Mouse (Mus musculus) gastrocnemius, postnatal 25 days (tissue): ENCODE results near the gene Astn1. TPM values are rescaled to one million over a fixed set of nuclear protein-coding genes. Genes with fewer than 3 reads are reported as not detected.

Source experiments
- DNase-seq: peaks from one replicate; pipeline ENCODE4 v3.0.0; 2022
- total RNA-seq, 2 experiments: library from RNA; stranded (reverse); gene quantifications; 1 replicate in 1 of 2; 2 replicates in 1 of 2; pipeline ENCODE4 v1.2.3; 2021

Astn1 gene
- total RNA-seq, 2 experiments from 2014 or later, result 0.21 TPM; not detected in 1

DNA sequence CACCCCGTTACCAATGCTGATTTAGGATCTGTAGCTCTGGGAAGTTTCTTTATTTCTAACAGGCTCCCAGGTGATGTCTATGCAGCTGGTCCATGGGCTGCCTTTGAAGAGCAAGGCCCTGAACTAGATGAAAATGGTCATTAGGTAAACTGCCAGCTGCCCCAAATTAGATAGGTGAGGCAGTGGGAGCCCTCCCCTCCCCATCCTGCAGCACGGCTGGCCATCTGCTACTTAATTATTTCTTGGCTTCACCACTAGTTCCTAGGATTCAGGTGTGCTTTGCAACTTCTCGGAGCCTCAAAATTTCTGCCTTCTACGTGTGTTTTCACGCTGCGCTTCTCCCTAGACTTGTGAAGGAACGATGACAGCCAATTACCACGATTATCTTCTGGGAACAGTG lies 59.4 kb downstream of the Astn1 start:
- no peak for DNase-seq

DNA sequence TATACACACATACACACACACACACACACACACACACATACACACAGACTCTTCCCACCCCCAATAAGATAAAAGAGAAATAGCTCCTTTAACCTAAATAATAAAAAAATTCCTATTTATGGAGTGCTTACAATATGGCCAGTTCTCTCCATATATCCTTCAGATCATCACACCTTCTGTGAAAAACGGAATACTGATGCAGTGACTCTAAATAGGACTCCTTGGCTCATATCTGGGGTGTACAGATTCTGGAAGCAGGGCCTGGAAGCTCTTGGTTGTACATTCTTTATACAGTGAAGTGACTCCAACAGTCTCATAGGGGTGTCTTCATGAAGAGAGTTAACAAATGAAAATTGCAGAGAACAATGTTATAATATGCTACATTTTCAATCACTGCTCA lies 60.7 kb downstream of the Astn1 start:
- DNase-seq, result no peak

DNA sequence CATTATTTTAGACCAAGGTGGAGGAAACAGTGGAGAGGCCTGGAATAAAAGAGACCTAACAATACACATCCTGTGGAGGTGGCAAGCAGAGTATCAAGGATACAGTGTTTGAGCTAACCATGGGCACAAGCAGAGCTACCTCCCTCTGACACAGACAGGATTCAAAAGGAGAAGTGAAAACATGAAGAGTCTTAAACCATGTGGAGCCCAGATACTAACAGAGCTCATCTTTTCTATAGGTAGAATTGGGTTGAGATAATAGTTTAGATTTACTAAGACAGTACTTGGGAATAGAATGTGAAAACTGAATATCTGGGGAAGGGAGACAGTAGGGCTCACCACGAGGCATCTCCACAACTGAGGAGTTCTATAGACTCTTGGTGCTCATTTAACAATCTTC lies 84.0 kb downstream of the Astn1 start:
- DNase-seq, result no peak

DNA sequence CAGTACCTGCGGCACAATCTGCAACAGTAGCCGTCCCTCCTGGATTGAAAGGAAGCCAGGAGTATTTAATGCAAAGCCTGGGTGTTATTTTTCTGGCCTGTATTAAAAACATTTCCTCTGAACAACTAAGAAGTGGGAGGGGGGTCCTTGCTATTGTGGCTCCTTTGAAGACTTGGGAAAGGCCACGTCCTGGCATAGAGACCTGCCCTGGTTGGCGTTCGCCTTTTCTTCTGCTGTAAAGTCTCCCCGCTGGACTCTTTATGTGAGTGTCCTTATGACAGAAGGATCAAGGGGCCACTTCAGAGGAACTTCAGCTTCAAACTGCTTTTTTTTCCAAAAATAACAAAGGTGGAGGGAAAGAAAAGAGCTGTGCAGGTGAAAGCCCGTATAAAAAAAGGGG lies 85.9 kb downstream of the Astn1 start:
- no peak for DNase-seq

DNA sequence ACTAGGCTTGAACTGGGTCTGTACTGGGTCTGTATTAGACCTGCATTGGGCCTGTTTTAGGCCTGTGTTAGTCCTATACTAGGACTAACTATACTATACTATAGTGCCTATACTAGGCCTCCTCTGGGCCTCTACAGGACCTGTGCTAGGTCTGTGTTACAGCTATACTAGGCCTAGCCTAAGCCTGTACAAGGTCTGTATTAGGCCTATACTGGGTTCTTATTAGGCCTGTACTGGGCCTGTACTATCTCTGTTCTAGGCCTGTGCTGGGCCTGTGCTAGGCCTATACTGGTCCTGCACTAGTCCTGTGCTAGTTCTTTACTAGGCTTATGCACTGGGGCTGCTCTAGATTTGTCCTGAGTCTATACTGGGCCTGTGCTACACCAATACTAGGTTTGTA lies 90.6 kb downstream of the Astn1 start:
- no peak for DNase-seq

DNA sequence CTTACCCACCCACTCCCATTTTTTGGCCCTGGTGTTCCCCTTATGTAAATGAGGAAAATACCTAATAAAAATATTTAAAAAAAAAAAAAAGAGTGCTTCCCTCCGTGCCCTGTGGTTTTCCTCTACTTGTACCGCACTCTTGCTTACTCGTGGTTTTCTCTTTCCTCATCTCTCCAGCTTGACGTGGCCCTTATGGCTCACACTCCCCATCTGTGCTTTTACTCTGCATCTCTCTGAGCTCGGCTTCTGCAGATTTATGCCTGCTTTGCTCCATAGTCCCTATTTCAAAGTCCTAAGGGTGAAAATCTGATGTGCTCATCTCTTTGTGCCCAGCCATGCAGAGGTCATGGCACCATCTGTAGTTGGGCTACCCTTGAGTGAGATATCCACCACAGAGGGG lies 91.5 kb downstream of the Astn1 start:
- DNase-seq, result no peak

DNA sequence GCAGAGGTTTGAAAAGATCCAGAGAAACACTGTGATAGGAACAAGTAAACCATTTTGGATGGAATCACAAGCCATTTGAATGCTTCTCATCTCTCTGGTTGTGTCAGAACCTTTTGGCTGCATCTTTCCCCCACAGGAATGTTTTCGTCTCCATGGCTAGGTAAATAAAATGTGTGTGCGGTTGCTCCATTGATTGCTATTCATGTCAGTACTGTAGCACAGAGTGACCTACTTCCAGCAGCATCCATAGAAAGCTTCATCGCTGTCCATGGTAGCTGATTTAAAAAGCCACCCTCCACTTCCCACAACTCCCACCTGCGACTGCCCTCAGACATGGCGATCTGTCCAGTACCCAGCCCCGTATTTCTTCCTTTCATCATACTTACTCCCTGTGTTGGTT lies 101.9 kb downstream of the Astn1 start:
- no peak for DNase-seq

DNA sequence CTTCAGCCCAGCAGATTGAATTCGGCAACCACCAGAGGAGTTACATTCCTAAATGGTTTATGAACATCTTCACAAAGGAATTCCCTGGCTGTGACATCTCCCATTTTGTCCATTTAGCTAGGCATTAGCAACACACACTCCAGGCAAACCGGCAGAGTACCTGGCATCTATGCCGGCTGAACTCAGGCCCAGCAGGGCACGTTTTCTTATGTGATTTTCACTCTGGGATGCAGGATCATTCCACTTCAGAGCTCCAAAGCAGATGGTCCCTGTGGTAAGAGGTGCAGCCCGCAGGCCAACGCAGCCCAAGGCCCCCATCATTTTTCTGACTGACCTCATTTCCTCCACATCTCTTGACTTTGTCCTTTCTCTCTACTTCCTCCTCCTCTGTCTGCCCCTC lies 103.2 kb downstream of the Astn1 start:
- DNase-seq, result no peak

DNA sequence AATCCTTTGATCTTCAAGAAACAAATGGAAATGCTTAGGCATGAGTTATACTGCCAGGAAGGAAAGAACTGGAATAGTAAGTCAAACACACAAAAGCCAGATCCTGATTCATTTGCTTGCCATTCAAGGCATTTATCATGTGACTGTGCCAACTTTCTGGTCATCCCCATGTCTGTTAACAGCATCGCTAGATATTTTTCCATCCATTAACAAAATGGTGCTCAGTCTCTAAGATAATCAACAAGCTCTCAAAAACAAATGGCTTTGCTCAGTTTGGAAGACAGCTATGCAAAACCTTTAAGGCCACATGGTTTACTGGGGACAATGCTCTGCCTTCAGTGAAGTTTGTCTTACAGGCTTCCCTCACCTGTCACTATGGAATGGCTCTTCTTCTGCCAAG lies 115.8 kb downstream of the Astn1 start:
- no peak for DNase-seq

DNA sequence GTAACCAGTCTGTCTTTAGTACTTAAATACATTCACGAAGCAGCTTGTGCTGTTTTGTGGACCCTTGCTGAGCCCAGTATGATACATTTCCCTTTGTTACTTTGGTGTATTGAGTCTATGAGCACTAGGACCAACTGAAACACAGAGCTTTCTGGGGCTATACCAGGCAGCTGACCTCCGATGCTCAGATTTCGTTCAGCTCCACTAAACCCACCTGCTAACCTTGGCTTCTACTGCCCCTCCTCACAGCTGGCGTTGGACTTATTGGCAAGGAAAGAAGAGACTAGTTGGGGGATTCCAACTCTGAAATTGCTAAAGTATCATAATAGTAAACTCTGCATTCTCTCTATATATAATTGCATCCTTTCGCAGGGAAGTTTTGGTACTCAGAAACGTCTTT lies 118.2 kb downstream of the Astn1 start:
- DNase-seq, result no peak

DNA sequence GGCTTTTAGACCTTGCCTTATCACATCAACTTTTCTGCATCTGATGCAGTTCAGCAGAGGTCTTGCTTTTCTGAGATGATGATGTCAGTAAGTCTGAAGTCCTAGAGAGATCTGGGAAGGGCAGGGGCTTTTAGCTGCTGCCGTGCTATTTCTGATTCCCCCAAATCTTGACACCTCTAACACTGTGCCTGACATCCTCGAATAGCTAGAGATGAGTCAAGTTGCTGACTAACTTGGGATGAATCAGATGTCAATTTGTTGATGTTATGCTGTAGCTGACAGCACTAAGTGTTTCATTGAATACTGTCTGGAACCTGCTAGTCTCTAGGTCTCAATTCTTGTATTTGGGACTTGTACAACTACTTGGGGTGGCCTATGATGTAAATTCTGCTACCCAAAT lies 121.7 kb downstream of the Astn1 start:
- no peak for DNase-seq

DNA sequence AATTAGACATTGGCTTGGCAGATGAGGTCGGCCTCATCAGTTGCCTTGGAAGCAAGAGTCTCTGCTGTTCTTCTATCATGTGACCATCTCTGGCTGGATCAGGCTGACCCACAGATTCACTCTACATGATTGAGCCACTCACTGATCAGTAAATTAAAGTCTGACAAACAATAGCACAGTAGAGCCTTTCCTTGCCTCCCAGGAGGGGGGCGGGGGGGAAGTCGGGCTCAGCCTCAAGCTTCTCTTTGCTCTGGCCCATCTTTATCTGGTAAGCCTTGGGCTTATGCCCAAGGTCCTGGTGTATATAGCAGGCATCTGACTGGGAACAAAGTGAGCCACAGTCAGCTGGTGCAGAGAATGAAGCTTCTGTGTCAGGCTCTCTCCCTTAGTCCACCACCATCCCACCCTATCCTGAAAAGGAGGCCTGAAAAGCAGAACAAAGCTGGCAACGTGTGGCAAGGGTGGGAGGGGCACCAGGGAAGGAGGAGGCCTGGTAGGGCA lies 127.5 kb downstream of the Astn1 start:
- DNase-seq, result no peak

DNA sequence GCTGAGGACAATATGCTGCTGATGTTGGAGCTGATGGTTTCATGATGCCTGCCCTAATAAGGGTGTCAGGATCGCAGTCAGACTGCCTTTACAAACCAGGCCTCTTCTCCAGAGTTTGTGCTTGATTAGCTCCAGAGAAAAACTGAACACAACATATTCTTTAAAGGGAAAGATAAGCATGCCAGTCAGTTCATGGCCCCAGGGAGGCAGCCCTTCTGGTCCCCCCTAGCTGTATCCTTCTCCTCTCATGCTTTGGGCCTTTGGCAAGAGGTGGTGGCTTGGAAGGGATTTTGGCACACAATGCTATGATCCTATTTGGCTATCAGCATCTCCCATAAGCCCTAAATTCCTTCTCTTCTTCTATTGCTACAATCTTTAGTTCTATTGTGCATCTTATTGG lies 128.1 kb downstream of the Astn1 start:
- no peak for DNase-seq

DNA sequence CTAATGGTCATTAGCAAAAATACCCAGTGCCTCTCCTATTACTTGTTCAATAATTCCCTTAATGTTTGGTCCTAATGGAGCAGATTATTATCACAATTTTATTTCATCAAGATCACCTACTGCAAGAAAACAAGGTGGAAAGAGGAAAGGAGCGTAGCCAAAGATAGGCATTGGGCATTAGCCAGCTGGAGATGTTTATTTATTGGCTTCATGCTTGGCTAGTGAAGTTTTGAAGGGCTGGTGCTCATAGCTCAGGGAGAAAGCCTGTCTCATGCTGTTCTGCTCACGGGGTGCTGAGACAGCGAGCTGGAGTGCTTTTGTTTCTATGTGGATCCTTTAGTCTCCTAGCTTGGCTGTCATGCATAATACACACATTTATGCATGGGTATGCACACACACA lies 131.2 kb downstream of the Astn1 start:
- no peak for DNase-seq

DNA sequence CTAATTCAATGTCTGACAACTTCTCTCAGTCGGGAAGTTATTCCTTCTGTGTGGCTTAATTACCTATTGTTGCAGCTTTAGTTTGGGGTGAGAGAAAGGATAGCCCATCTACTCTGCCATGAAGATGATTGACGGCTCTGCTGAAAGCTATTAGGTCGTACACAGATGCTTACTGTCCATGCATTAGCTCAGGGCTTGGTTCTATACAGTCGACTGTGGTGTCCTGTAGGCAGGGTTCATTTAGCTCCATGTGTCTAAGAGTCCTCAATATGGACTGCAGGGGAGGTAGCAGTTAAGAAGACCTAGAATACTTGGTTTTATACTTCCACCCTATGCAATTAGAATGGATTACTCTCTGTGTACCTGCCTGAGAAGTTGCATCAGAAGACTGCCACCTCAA lies 138.1 kb downstream of the Astn1 start:
- no peak for DNase-seq

DNA sequence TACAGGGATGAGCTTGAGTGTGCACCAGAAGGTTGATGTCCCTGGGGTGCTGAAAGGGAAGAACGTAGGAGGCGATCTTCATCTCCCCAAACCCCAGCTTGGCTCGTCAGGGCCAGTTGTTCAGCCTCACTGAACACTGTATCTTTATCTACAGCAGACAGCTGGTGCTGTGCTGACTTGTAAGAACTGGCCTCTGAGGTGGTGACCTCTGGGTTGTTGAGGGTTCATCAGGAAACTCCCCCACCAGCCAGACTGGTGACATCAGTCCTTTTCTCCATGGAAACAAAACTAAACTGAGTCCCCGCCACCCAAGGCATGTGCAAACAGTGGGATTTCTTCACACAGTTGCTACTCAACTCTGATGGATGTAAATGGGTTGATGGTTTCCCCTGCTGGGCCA lies 138.9 kb downstream of the Astn1 start:
- no peak for DNase-seq

DNA sequence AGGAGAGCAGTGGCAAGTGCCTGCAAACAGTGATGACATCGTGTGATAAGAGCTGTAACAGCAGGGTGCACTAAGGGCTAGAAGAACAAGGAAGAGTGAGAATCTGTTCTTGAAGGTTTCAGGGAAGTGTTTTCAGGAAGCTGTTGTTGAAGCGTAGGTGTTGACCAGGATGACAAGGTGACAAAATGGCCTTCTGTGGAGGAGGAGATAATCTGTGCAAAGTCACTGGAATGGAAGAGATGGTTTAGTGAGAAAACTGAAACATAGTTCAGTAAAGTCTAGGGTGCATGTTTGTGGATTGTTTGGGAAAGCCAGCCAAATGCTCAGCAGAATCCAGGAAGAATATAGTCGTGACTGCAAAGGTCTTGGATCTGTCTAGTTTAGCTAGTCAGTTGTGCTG lies 145.5 kb downstream of the Astn1 start:
- DNase-seq, result no peak

DNA sequence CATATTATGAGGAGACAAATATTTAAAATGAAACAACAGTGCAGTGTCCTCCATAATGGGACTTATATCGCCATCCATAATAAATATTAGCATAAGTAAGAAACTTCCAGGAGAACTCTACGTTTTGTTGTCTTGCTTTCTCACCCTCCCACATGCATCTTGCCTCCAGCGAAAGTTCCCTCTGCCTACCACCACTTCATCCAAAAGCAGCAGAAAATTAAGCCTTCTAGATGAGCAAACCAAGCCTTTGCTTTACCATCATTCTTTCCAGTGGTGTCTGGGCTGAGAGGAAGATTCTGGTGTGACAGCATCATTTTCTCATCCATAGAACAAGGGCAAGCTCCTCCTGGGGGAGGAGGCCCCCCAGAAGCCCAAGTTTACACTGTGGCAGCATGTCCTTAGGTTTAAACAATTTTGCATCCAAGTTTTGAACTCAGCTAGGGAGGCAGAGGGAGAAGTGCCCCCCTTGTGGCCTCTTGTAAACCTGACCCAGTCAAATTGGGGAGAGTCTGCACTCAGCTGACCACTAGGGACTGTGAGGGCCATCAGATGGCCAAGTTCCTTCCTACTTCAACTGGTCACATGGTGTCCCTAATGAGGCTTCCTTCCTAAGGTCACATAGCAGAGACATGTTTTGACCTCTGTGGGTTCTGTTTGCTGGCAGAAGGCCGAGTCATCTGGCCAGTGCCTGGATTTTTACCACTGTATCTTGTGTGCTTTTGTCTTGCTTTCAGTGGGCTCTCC lies 147.2 kb downstream of the Astn1 start:
- no peak for DNase-seq

DNA sequence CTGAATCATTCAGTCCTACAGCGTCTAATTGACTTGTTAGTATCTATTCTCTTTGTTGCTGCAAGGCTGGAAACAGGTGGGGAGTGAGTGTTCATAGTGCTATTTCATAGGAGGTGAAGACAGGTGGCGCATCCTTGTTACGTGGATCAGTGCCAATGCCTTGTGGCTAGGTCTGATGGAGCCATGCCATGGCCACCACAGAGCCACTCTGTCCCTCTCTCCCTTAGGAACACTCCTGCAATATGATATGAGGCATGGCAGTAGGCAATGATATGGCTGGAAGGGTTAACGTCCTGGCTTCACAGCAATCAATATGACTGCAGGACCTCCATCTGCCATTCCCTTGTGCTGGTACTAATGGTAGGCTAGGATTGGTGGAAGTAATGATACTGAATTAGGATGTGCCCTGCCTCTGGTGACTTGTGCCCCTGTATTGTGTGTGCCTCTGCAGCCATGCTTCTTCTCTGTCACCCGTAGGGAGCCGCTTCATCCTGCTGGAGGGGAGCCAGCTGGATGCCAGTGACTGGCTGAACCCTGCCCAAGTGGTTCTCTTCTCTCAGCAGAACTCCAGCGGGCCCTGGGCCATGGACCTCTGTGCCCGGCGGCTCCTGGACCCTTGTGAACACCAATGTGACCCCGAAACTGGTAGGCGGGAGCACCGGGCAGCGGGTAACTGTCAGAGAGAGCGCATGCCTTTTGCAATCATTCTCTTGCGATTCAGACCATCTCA lies 148.6 kb downstream of the Astn1 start:
- no peak for DNase-seq

DNA sequence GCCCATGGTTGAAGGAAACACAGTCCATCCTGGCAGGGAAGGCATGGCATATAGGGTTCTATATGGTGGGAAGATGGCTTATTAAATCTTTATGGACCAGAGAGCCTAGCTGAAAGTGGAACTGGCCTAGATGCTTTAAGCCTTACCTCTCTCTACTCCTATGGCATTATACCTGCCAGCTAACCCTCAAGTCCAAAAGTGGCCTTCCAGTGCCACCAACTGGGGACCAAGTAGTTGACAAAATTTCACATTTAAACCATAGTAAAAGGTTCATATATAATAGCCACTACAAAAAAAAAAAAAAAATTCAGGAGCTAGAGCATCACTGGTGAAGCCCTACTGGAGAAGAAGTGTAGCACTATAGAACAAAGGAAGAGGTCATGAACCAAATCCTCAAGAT lies 150.0 kb downstream of the Astn1 start:
- no peak for DNase-seq

DNA sequence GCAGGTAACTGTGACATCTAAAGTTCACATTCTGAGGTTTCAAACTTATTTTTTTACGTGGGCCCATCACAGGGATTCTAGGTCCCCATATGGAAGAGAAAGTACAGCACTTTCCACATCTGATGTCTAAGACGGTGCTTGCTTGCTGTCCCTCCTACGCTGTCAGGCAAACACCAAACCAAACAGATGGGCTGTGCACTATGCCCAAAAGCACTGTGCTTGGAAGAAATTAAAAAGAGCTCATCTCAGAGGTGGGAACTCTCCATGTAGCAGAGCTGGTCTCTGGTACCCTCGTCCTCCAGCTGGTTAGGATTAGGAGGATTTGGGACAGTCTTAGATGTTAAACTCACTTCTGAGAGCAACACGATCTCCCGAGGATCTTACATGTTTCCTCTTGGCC lies 150.6 kb downstream of the Astn1 start:
- no peak for DNase-seq

DNA sequence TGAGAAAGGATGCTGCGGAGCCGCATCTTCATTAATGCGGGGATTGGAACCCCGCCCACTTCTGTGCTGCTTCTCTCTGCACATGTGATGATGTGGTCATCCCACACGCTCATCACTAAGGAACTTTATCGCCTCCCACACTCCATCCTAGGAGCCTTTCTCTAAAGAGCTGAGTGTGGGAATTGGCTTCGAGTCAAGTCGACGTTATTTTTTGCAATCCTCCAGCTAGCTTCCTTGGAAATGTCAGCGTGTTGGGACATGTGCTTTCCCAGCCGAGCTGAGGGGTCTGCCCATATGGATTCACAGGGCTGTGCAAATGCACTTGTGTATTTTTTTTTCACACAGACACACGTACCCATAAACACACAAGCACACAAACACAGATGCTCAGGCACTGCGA lies 151.5 kb downstream of the Astn1 start:
- DNase-seq, result no peak

DNA sequence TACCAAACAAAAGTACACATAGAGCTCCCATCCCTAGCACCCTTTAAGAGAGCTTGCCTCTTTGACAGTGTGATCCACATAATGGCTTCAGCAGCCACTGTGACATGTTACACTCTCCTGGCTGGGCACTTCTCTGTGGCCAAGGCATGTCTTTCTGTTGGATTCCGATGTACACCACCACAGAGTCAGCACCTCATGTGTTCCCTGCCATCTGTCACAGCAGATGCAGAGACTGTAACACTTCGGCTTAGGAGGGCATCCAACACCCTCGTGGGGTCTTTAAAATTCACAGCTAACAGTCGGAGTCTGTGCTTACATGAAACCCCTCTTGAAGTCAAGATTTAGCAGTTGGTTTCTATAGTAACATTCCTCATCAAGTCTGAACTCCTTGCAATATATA lies 154.5 kb downstream of the Astn1 start:
- DNase-seq, result no peak

DNA sequence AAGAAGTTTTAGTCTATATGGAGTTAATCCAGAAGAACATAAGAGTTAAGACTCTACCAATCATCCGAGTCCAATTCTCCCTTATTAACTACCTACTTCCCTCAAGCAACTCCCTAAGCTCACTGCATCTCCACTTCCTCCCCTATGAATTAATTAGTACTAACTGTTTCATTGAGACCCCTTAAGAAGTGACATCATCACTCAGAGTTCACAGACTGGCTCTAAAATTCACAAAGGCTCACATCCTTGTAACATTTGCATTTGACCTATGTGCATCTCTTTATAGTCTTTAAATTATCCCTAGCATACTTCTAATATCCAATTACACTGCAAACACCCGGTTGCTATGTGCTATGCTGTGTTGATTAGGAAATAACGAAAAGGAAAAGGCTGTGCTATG lies 174.1 kb downstream of the Astn1 start:
- no peak for DNase-seq
